Mouse (Mus musculus): ENCODE results near the gene Smchd1. TPM values are rescaled to one million over a fixed set of nuclear protein-coding genes. Genes with fewer than 3 reads are reported as not detected.
"Not testable (repeated sequence)": the region's sequence is repeated elsewhere in the genome, so short reads cannot be mapped to it uniquely, and the experiment has no call there.

Smchd1 gene
- polyA plus RNA-seq, 1 experiment from 2014 or later: 64.4 TPM

DNA sequence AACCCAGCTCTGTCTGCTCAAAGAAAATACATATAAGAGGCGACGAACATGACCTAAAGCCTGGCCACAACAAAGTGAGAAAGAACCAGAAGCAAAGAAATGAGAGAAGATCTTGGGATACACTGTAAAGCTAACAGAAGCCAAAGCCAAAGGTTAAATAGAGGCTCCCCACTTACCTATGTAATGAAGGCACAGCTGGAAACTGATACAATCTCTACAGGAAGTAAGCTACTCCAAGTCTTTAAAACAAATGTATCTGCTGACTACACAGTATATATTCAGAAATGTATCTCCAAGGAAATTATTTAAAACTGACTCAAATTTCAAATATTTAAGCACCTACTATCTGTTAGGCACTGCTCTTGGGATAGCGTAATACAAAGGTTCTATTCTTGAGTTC, 14.8 kb downstream of the Smchd1 start:
- WGBS: 96% methylated on average over 3 of the region's 3 CpGs
- peaks cover 40% of the 10 kb centered on the region; the same call in 1 of the 2 replicates for H3K36me3 ChIP-seq (ENCODE audit: control insufficient read depth, insufficient read depth, low read length)
- no peak for ATAC-seq

GRCm38 (mm10) chr17:71459818-71460217, 15.3 kb downstream of the Smchd1 start, which contains the start of gene Gm4707:
TSS of gene Gm4707 (minus strand) at chr17:71459918.
- H3K27me3 ChIP-seq (replicated peaks; ENCODE audit: control insufficient read depth, insufficient read depth, low read length): no peaks in the 10 kb centered on the region
- peaks cover 43% of the 10 kb centered on the region for H3K36me3 ChIP-seq (ENCODE audit: control insufficient read depth, insufficient read depth, low read length)
- no peak within 1 kb of the TSS for H3K27ac ChIP-seq (ENCODE audit: low read depth, low read length)
- WGBS: 98% methylated on average over 2 of the region's 2 CpGs
- no peak within 1 kb of the TSS for H3K9ac ChIP-seq (ENCODE audit: low read length)
- H3K9me3 ChIP-seq (replicated peaks; ENCODE audit: control insufficient read depth, low read length): no peaks in the 10 kb centered on the region
- H3K4me1 ChIP-seq (ENCODE audit: control insufficient read depth, insufficient read depth, low read length): no peaks in the 10 kb centered on the region
- H3K4me3 ChIP-seq (ENCODE audit: low read depth, low read length): no peak within 1 kb of the TSS
- DNase-seq (ENCODE audit: low spot score): no peak
- H3K4me2 ChIP-seq (ENCODE audit: low read length): no peak within 1 kb of the TSS
- ATAC-seq: no peak

More for the DNA sequence above, 14.8 kb downstream of the Smchd1 start:
- H3K27ac ChIP-seq (ENCODE audit: low read depth, low read length): no peak overlapping the region
- no peaks in the 10 kb centered on the region for H3K9me3 ChIP-seq (replicated peaks; ENCODE audit: control insufficient read depth, low read length)
- no peaks in the 10 kb centered on the region for H3K27me3 ChIP-seq (replicated peaks; ENCODE audit: control insufficient read depth, insufficient read depth, low read length)
- no peak overlapping the region for H3K9ac ChIP-seq (ENCODE audit: low read length)
- H3K4me3 ChIP-seq (ENCODE audit: low read depth, low read length): no peak overlapping the region
- no peak overlapping the region for H3K4me2 ChIP-seq (ENCODE audit: low read length)
- no peak for DNase-seq (ENCODE audit: low spot score)
- no peaks in the 10 kb centered on the region for H3K4me1 ChIP-seq (ENCODE audit: control insufficient read depth, insufficient read depth, low read length)

DNA sequence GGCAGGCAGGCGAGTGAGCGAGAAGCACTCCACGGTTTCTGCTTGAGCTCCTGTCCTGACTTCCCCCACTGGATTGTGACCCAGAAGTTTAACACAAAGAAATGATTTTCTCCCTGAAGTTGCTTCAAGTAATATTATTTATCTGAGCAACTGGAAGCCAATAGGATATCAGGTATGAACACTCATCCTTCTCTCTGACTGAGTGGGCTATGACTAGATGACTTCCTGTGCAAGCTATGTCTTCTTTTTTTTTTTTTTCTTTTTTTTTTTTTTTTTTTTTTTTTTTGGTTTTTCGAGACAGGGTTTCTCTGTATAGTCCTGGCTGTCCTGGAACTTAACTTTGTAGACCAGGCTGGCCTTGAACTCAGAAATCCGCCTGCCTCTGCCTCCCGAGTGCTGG, 17.8 kb downstream of the Smchd1 start:
- not testable (repeated sequence) for ATAC-seq; DNase-seq (ENCODE audit: low spot score); H3K27me3 ChIP-seq (replicated peaks; ENCODE audit: control insufficient read depth, insufficient read depth, low read length); H3K4me2 ChIP-seq (ENCODE audit: low read length); H3K9me3 ChIP-seq (replicated peaks; ENCODE audit: control insufficient read depth, low read length); H3K27ac ChIP-seq (ENCODE audit: low read depth, low read length); H3K4me3 ChIP-seq (ENCODE audit: low read depth, low read length); H3K4me1 ChIP-seq (ENCODE audit: control insufficient read depth, insufficient read depth, low read length); H3K9ac ChIP-seq (ENCODE audit: low read length)
- 94% methylated on average over 6 of the region's 6 CpGs for WGBS
- H3K36me3 ChIP-seq (ENCODE audit: control insufficient read depth, insufficient read depth, low read length): peaks cover 32% of the 10 kb centered on the region

GRCm38 (mm10) chr17:71445191-71445590, 30.0 kb downstream of the Smchd1 start:
- peaks cover 29% of the 10 kb centered on the region for H3K36me3 ChIP-seq (ENCODE audit: control insufficient read depth, insufficient read depth, low read length)
- ATAC-seq (no peak), DNase-seq (ENCODE audit: low spot score) (no peak)
- no peak overlapping the region for H3K9ac ChIP-seq (ENCODE audit: low read length)
- H3K27me3 ChIP-seq (replicated peaks; ENCODE audit: control insufficient read depth, insufficient read depth, low read length): no peaks in the 10 kb centered on the region
- no peak overlapping the region for H3K4me3 ChIP-seq (ENCODE audit: low read depth, low read length)
- no peak overlapping the region for H3K4me2 ChIP-seq (ENCODE audit: low read length)
- H3K9me3 ChIP-seq (replicated peaks; ENCODE audit: control insufficient read depth, low read length): no peaks in the 10 kb centered on the region
- H3K27ac ChIP-seq (ENCODE audit: low read depth, low read length): no peak overlapping the region; the same call in 1 of the 2 replicates
- WGBS: 99% methylated on average over 6 of the region's 6 CpGs
- H3K4me1 ChIP-seq (ENCODE audit: control insufficient read depth, insufficient read depth, low read length): no peaks in the 10 kb centered on the region

- no peak overlapping the region for H3K4me3 ChIP-seq (ENCODE audit: low read depth, low read length)
- WGBS: 93% methylated on average over 2 of the region's 2 CpGs
- no peaks in the 10 kb centered on the region for H3K9me3 ChIP-seq (replicated peaks; ENCODE audit: control insufficient read depth, low read length)
- no peaks in the 10 kb centered on the region for H3K4me1 ChIP-seq (ENCODE audit: control insufficient read depth, insufficient read depth, low read length)
- DNase-seq (ENCODE audit: low spot score) (no peak), ATAC-seq (no peak)
- no peak overlapping the region for H3K9ac ChIP-seq (ENCODE audit: low read length)
- no peak overlapping the region for H3K27ac ChIP-seq (ENCODE audit: low read depth, low read length)
- H3K27me3 ChIP-seq (replicated peaks; ENCODE audit: control insufficient read depth, insufficient read depth, low read length): no peaks in the 10 kb centered on the region
- H3K36me3 ChIP-seq (ENCODE audit: control insufficient read depth, insufficient read depth, low read length): peaks cover 29% of the 10 kb centered on the region
- H3K4me2 ChIP-seq (ENCODE audit: low read length): no peak overlapping the region
Measured at GRCm38 (mm10) chr17:71444718-71445117, 30.4 kb downstream of the Smchd1 start.

DNA sequence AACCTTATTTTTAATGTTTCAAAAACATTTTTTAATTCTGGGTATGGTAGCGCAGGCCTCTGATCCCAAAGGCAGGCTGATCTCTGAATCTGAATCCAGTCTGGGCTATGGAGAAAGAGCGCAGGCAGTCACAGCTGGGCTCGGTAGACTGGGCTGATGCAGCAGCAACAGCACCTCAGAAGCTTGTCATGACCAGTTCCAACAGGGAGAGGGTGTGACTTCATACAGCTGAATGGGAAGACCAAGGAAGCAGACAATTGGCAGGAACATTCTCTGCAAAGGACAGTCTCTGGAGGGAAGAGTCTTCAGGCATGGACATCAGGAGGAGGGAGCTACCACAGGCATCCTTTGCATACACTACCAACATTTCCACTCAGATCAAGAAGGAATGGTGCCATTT, 31.0 kb downstream of the Smchd1 start:
- Histone ChIP-seq H3K4me2 (ENCODE audit: low read length) (no peak overlapping the region), H3K4me3 (ENCODE audit: low read depth, low read length) (no peak overlapping the region), H3K9me3 (replicated peaks; ENCODE audit: control insufficient read depth, low read length) (no peaks in the 10 kb centered on the region), H3K4me1 (ENCODE audit: control insufficient read depth, insufficient read depth, low read length) (no peaks in the 10 kb centered on the region), H3K27ac (ENCODE audit: low read depth, low read length) (no peak overlapping the region), H3K9ac (ENCODE audit: low read length) (no peak overlapping the region), H3K36me3 (ENCODE audit: control insufficient read depth, insufficient read depth, low read length) (peaks cover 29% of the 10 kb centered on the region), H3K27me3 (replicated peaks; ENCODE audit: control insufficient read depth, insufficient read depth, low read length) (no peaks in the 10 kb centered on the region)
- WGBS: 96% methylated on average over 3 of the region's 3 CpGs
- no peak for ATAC-seq
- DNase-seq (ENCODE audit: low spot score): no peak

GRCm38 (mm10) chr17:71443273-71443672, 31.9 kb downstream of the Smchd1 start:
- Histone ChIP-seq H3K27ac (ENCODE audit: low read depth, low read length) (no peak overlapping the region), H3K9me3 (replicated peaks; ENCODE audit: control insufficient read depth, low read length) (no peaks in the 10 kb centered on the region), H3K4me1 (ENCODE audit: control insufficient read depth, insufficient read depth, low read length) (no peaks in the 10 kb centered on the region), H3K9ac (ENCODE audit: low read length) (no peak overlapping the region), H3K27me3 (replicated peaks; ENCODE audit: control insufficient read depth, insufficient read depth, low read length) (no peaks in the 10 kb centered on the region), H3K36me3 (ENCODE audit: control insufficient read depth, insufficient read depth, low read length) (peaks cover 29% of the 10 kb centered on the region), H3K4me2 (ENCODE audit: low read length) (no peak overlapping the region), H3K4me3 (ENCODE audit: low read depth, low read length) (no peak overlapping the region)
- 92% methylated on average over 6 of the region's 6 CpGs for WGBS
- no peak for ATAC-seq
- DNase-seq (ENCODE audit: low spot score): no peak

- H3K4me1 ChIP-seq (ENCODE audit: control insufficient read depth, insufficient read depth, low read length); DNase-seq (ENCODE audit: low spot score); H3K4me2 ChIP-seq (ENCODE audit: low read length); ATAC-seq; H3K9ac ChIP-seq (ENCODE audit: low read length); H3K27me3 ChIP-seq (replicated peaks; ENCODE audit: control insufficient read depth, insufficient read depth, low read length); H3K27ac ChIP-seq (ENCODE audit: low read depth, low read length); H3K4me3 ChIP-seq (ENCODE audit: low read depth, low read length); H3K9me3 ChIP-seq (replicated peaks; ENCODE audit: control insufficient read depth, low read length): not testable (repeated sequence)
- H3K36me3 ChIP-seq (ENCODE audit: control insufficient read depth, insufficient read depth, low read length): peaks cover 39% of the 10 kb centered on the region
- 94% methylated on average over 2 of the region's 2 CpGs for WGBS
Measured at GRCm38 (mm10) chr17:71422502-71422901, 52.6 kb downstream of the Smchd1 start.

DNA sequence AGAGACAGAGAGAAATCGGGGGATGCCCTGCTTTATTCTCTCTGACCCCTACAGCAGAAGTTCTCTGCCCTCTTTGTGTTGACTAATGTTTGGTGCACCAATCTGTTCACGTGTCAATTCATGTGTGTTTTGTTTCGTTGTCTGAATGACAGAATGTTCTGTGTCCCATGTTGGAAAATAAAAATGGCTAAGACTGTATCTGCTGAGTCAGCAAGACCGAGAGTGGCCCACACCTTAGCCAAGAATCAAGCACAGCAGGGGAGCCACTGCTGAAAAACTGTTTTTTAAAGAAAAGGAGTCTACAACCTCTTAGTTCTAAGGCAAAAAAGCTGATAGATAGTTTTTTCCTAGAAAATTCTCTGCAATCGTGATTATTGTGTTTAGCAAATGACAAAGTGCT, 55.7 kb downstream of the Smchd1 start:
- H3K27ac ChIP-seq (ENCODE audit: low read depth, low read length); H3K27me3 ChIP-seq (replicated peaks; ENCODE audit: control insufficient read depth, insufficient read depth, low read length); ATAC-seq; H3K9me3 ChIP-seq (replicated peaks; ENCODE audit: control insufficient read depth, low read length); H3K4me3 ChIP-seq (ENCODE audit: low read depth, low read length); H3K9ac ChIP-seq (ENCODE audit: low read length); DNase-seq (ENCODE audit: low spot score); H3K4me1 ChIP-seq (ENCODE audit: control insufficient read depth, insufficient read depth, low read length); H3K4me2 ChIP-seq (ENCODE audit: low read length): not testable (repeated sequence)
- 86% methylated on average over 5 of the region's 5 CpGs for WGBS
- peaks cover 37% of the 10 kb centered on the region for H3K36me3 ChIP-seq (ENCODE audit: control insufficient read depth, insufficient read depth, low read length)

Measured in forebrain, embryonic 14.5 days (tissue).